Mouse (Mus musculus) E14TG2a.4 (cell line): ENCODE measurements around the gene Irf2.

Experiments
- CTCF ChIP-seq: conservative IDR thresholded peaks from 2 replicates; pipeline ENCODE4 v1.5.1; 2014; ENCODE audit warnings: low read length
- NANOG ChIP-seq: IDR thresholded peaks from 2 replicates; pipeline ENCODE4 v1.6.1; 2014; ENCODE audit warnings: borderline replicate concordance, low read length, mixed read lengths
- POU5F1 ChIP-seq: IDR thresholded peaks from 2 replicates; pipeline ENCODE4 v1.6.1; 2014; ENCODE audit warnings: low read length, borderline replicate concordance

DNA sequence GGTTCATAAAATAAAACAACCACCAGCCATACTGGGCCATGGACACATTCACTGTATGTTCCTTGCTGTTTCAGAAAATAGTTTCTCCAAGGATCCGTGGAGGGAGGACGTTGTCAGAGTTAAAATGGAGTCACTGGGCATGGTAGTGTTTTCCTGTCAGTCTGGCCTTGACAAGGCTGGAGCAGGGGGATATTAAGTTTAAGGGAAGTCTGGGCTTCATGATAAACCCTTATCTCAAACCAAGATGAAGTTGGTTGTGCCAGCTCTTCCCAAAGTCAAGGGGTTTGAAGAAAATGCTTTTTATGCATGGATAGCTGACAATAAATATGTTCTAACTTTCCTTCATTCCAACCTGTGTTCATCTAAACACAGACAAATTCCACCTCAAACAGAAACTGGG is 72.4 kb downstream of the Irf2 start:
- no peak for TF ChIP-seq CTCF
- no peak for TF ChIP-seq POU5F1
- no peak for TF ChIP-seq NANOG
